Mouse (Mus musculus): ENCODE measurements around the gene Tbc1d10a. TPM values are rescaled to one million over a fixed set of nuclear protein-coding genes. Genes with fewer than 3 reads are reported as not detected.

Gene Tbc1d10a
- total and polyA plus RNA-seq, 3 experiments: 13.7 to 35.3 (median 16.2) TPM

DNA sequence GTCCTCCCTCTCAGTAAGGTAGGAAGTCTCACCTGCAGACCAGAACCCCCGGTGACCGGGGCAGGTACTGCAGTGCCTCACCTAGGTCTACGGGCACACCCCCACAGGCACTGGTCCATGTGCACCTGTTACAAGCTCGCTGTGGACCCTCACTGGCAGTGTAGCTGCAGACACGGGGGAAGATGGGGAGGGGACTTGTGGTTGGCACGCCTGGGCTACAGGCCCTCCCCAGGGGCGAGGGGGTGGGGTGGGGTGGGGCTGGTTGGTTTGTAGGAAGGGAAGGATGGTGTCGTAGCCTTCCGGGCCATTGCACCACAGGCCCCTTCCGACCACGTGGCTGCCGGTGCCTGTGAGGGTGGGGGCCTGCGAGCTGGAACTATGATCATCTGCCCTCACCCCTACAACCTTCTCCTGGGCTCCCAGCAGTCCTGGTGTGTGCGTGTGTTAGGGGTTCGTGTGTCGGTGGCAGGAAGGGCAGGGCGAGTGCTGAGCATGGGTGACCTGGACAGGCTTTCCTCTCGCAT is 50.9 kb downstream of the Tbc1d10a start:
- DNase-seq: no peak

DNA sequence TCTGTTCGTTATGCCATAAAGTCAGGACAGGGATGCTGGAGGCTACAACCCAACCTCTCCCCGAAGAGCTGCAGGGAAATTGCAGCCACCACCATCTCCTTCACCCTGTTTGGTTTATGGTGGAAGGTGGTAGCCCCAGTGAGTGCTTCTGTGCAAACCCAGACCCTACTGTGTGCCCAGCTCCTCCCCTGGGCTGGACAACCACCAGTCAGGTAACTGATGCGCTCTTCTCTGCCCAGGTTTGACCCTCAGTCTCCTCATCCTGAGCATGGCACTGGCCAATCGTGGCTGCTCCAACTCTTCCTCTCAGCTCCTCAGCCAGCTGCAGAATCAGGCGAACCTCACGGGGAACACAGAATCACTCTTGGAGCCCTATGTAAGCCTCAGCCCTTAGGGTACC is 51.6 kb downstream of the Tbc1d10a start:
- no peak for DNase-seq

DNA sequence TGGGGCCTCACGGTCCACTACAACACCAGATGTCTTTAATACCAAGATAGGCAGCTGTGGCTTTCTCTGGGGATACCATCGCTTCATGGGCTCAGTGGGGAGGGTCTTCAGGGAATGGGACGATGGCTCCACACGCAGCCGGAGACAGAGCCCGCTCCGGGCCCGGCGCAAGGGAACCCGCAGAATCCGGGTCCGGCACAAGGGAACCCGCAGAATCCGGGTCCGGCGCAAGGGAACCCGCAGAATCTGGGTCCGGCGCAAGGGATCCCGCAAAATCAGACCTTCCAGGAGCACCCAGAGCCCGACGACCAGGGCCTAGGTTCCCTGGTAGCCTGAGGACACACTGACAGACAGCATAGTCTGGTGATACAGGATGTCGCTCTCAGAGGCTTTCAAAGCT is 53.1 kb downstream of the Tbc1d10a start:
- DNase-seq: no peak

DNA sequence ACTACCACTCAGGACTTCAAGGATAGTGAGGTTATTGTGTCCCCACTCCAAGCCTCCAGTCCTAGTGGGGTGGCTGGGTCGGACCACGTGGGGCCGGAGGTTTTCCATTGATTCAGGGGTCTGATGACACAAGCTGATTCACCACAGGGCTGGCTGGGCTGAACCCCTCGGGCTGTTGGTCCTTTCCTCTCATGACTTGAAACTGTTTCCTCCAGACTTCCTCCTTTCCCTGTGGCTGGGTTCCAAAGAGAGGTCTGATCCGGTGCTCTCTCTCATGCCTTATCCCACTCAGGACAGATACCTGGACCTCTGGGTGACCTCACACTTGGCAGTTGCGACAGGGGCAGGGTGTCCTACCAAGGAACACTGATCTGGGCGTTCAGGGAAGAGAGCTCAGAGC is 53.6 kb downstream of the Tbc1d10a start:
- DNase-seq: no peak

DNA sequence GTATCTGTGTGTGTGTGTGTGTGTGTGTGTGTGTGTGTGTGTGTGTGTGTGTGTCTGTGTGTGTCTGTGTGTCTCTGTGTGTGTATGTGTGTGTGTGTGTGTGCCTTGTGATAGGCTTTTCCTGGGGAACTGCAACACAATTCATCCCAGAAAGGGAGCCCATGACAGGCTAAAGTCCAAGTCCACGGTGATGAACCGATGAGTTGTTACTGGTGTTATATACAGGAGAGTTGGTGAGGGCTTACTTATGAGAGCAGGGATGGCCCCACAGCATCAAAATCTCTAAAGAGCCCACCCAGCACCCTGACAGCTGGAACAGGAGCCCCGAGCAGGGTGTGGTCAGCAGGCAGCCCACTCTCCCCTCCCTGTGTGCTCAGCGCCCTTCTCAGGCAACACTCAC is 54.6 kb downstream of the Tbc1d10a start:
- no peak for DNase-seq

DNA sequence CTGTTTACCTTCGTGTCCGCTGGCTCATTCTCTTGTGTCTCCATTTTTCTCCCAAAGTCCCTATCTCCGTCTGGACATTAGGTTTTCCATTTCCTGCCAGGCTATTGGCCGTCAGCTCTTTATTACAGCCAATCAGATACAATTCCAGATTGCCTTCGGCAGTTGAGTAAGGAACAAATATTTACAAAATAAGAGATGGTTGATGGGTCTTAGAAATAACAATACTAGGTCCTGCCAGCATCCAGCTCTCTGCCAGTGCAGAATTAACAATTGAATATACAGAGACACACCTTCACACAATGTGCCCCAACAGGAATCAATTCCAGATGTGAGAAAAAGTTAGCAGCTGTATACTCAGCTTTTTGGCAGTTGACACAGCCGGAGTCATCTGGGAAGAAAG is 59.5 kb downstream of the Tbc1d10a start:
- no peak for DNase-seq

DNA sequence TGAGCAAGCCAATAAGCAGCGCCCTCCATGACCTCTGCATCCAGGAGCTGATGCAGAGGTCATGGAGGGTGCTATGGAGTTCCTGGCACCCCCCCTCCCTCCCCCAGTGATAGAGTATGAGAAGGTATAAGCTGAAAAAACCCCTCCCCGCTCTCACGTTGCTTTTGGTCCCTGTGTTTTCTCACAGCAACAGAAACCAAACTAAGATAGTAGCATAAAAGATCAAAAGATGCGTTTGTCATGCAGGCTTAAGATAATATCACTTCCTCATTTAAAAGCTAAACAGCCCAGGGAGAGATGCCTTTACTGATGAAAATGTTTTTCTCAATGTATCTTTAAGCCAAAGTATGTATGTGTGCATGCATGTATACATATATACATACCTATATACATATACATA is 60.0 kb downstream of the Tbc1d10a start:
- no peak for DNase-seq

DNA sequence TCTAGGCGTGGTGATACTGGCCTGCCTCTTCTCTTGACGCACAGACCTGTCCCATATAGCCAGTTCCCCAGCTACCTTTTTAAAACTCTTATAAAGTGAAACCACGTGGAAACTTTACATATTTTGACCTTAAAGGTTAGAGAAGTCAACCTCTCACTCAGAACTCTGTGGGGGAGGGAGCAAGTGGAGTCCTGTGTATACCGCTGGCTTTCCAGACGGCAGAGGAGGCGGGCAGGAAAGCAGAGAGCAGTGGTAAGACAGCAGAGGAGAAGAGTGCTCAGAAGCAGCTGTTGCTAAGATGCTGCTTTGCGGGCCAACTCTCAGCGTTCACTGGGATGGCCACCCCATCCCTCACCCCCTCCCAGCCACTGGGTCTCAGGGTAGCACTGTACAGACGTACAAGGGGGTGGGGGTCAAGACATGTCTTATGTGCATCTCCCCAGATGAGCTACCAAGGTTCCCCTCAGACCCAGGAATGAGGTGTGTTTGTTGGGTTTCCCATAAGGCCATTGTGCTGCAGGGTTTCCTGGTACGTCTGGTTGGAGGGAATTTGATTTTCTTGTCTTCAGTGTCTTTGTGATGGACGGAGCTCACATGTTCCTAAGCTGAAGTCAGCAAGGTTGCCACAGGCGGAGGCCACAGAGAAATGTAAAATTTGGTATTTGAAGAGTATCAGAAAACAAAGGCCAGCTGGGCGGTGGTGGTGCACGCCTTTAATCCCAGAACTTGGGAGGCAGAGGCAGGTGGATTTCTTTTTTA is 60.8 kb downstream of the Tbc1d10a start:
- DNase-seq: no peak

DNA sequence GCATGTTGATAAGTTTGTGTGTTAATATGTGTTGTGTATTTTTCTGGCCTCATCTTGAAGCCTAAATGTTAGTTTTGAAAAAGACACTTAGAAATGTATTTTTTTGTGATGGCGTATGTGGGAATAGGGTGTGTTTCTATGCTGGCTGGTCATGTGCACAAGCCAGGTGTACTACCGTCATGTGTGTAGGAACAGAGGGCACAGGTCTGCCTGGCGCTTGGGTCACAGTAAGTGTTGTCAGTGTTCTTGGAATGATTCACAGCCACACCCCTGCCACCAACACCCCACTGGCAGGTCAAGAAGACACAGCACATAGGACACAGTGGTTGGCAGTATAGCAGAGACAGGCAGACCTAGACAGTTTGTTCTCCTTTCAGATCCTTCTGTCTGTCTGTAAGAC is 62.6 kb downstream of the Tbc1d10a start:
- no peak for DNase-seq

DNA sequence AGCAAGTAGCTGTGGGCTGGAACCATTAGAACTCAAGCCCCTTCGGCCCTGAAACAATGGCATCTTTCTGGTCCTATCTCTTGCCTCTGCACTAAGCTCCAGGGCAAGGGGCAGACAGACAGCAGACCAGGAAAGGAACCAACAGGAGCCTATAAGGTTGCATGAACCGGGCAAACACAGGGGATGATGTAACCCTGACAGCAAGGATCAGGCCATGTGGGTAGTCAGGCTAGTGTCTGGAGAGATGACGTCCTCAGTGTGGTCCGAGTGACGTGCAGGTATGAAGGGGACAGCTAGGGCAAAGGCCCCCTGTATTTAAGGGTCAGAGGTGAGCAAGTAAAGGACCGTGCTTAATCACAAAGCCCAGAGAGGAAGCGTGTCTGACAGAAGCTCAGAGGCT is 63.7 kb downstream of the Tbc1d10a start:
- DNase-seq: no peak

DNA sequence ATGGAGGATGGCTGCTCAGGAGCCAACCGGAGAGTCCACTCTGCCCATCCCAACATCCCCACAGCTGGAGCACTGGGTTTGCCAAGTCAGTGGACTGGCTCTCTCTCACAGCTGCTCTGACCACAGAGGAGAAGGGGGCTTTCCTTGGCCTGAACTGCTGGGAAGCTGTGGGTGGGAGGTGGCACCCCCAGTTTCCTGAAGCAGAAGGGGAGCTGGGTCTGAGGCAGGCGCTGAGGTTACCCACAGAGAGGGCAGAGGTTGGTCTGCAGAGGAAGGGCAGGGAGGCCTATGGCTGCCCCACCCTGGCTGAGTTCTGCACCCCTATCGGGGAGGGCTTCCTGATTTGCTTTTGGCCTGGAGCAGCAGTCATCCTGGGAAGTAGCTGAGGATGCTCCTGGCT is 64.8 kb downstream of the Tbc1d10a start:
- DNase-seq: no peak

DNA sequence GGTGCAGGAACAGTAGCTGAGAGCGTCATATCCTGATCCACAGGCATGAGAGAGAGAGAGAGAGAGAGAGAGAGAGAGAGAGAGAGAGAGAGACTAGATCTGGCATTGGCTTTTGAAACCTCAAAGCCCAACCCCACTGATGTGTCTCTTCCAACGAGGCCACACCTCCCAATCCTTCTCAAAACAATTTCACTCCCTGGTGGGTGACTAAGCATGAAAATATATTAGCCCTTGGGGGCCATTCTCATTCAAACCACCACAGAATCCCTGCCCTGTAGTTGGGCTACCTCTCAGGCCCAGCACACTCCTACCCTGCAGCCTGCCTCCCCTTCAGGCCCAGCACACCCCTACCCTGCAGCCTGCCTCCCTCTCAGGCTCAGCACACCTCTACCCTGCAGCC is 66.3 kb downstream of the Tbc1d10a start:
- DNase-seq: no peak

DNA sequence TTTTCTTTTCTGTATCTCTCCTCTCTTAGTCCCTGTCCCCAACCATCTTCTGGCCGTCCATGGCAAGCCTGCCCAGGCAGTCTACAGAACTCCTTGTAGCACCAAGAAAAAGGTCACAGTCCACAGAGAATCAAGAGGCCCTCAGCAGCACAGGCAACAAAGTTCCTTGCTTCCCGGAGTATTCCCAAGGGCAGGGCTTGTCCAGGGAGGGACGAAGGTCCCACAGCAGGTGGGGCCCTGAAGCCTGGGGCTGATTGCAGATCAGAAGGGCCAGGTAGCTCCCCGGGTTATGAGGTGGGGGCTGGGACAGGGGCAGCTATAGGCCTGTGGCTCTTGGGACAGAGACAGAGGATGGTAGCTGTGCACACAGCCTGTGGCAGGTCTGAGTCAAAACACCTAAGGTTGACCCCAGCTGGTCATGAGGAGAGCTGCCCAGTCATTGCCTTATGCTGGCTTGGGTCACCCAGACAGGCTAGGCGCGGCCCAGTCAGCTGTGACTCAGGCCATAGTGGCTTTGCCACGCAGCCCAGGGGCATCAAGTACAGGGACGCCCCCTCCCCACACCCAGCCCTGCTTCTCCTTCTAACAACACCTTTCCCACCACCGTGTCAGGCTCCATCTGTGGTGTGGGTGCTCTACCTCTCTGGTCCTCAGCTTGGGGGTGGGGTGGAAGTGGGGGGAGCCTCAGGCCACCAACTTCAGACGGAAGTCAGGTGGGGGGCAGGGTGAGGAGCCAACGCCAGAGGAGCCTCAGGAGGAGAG is 70.4 kb downstream of the Tbc1d10a start, which contains the start of gene Lif:
TSS of gene Lif (plus strand) at position 712 of the 762 bp plus-strand sequence.
- DNase-seq: no peak

DNA sequence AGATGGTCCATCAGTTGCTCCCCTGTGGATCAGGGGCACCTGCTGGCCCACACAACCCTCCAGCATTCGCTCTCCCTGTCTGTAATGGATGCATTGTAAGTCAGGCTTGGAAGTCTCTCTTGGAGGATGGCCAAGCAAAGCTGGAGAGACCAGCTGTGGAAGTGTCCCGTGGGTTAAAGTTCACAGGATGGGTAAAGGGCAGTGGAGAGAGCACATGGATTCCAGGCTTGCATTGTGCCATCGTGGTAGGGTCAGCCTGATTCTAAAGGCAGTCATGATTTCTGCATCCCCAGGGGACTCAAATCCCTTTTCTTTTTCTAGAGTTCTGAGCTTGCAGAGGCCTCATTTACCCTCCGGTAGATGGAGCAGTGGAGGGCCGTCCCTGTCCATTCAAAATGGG is 71.2 kb downstream of the Tbc1d10a start:
- DNase-seq: no peak

DNA sequence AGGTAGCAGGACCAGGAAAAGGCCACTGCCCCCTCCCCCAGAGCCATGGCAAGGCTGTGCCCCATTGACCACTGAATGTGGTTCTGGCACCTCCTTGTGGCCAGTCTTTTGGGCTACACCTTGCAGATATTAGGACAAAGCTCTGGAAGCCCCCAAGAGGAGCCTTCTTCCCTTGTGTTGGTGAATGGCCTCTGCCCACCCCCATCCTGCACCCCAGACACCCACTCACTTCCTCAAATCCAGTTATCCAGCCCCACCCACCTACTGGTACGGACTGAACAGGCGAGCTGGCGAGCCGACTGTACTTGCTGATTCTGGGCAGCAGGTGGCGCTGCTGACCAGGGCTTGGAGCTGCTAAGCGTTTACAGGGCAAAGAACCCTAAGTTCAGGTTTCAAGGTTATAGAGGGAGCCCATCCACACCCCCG is 72.1 kb downstream of the Tbc1d10a start:
- DNase-seq: peak; percentile 82

DNA sequence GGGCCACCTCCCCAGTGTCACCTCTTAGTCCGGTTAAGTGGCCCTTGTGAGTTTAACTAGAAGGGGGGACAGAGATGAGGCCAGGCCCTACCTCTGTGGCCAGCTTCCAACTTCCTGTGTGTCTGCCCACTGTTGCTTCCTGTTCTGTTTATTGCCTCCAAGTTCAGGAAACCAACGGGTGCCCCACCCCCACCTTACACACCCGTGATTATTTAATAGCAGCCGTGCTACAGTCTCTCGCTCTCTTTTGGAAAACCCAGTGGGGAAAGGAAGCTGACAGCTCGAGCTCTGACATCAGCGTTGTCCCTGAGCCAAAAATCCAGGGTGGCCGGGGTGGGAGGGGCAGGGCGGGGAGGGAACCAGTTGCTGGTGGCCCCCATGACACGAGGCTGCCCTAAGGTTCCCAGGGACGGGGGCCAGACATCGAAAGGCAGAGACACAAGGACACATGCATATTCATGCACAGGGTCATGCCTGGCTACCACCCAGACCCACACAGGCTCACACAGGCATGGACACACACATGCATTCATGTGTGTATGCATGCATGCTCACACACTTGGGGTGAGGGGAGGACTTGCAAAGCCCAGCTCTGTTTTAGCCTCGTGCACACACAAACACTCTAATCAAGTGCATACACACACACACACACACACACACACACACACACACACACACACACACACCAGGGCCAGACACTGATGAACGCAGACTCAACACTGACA is 74.0 kb downstream of the Tbc1d10a start:
- peak; percentile 46 for DNase-seq

DNA sequence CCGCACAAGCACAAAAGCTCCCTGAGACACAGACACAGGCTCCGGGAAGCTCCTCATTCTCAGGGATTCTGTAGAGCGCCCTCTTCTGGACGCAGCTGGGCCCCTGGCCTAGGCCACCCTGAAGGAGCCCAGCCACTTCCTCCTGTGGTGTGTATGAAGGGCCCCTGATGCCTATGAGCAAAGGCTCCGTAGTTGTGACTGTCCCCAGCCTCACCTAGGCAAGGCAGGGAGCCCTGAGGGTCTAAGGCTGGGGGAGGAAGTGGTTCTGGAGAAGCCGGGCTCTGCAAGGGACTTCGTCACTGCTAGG is 74.6 kb downstream of the Tbc1d10a start:
- DNase-seq: peak; percentile 51

DNA sequence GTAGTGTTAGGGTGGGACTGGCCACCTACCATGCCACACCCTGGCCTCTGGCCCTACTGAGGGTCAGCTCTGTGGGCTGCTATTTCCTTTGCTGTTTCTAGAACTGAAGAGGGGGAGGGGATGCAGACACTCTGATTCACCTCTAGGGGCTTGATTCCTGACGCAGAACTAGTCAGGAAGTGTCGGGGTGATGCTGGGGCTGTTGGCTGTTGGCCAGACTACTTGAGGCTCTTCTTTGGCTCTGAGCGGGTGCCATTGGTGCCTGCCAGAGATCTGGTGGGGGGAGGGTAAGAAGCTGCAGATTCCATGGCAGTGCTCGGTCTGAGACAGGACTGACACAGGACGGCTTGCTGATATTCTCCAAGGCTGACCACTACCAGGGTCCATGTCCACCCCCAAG is 75.4 kb downstream of the Tbc1d10a start:
- DNase-seq: no peak

DNA sequence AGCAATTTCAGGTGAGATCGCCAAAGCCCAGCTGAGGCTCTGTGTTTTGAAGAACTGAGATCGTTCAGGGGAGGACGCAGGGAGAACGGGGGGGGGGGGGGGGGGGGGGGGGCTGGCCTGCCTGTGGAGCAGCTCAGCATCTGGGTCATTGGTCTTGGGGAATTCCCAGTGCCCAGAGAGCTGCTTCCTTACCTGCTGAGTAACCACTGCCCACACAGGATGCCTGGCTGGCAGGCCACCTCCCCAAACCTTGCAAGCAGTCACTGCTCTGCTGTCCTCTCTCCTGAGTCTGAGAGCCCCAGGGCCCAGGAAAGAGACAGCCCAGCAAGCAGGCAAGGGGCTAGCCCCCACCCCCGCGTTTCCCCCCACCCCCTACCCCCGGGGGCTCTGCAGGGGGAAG is 76.3 kb downstream of the Tbc1d10a start:
- DNase-seq: no peak

DNA sequence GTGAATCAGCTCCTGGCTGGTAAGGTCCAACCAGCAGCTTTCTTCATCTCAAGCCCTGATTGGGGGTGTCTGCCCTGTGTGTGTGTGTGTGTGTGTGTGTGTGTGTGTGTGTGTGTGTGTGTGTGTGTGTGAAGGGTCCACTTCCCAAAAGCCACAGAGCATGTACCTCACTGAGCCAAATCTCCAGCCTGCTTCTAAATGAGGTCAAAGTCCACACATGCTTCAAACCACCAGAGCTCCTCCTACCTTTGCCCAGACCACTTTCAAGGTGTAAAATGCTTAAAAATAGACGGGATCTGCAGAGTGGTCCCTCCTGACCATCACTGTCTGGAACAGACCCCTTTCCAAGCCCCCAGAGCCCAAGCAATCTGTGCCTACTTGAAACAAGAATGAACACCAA is 76.7 kb downstream of the Tbc1d10a start:
- no peak for DNase-seq

DNA sequence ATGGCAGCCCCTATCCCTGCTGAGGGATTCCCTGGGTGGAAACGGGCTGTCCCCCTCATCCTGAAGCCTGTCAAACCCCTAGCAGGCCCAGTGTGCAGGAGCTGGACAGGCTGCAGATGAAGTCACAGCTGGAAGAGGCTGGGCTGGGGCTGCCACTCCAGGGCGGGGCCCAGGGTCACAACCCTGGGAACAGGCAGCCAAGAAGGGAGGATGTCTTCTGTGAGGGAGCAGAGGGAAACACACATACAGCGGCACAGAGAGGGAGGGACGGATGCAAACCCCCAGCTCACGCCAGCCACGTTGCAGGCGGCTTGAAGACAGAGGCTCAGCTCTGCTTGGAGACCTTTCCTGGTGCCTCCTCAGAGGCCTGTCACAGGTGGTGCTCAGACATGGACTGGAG is 77.5 kb downstream of the Tbc1d10a start:
- DNase-seq: no peak

Data from adrenal gland, adult 2 months (tissue).